Mouse (Mus musculus): Measurements from ENCODE around the gene Dmd. TPM values are rescaled to one million over a fixed set of nuclear protein-coding genes. Genes with fewer than 3 reads are reported as not detected.
A peak's percentile ranks its signal among the peaks of the same experiment; 100 is the strongest.

Dmd gene
- 25.5 and 29.4 TPM in 2 replicates for polyA plus RNA-seq (2015; fragmentation: Nextera tagmentation; extraction: Ambion mirVana)

DNA sequence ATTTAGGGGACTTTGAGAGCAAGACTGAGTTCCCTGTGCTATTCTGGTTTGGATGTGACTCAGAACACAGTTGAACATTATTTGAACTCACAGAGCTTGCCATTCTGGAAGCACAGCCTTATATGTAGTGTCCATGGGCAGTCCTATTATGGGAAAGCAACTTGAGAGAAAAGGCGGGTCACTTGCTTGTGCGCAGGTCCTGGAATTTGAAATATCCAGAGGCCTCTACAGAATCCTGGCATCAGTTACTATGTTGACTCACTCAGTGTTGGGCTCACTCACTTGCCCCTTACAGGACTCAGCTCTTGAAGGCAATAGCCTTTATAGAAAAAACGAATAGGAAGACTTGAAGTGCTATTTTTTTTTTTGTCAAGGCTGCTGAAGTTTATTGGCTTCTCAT, at the start of gene Dmd:
Gene Dmd, plus strand, starts transcription at position 241 of the 400 bp plus-strand sequence.
- no peaks in the 10 kb centered on the region for H3K4me1 ChIP-seq
- no peak within 1 kb of the TSS for H3K27ac ChIP-seq
- WGBS, result 79% methylated on average over 3 of the region's 3 CpGs
- H3K4me3 ChIP-seq, result no peak within 1 kb of the TSS
- no peak for ATAC-seq (replicated peaks)
- H3K9me3 ChIP-seq, result no peaks in the 10 kb centered on the region
- no peaks in the 10 kb centered on the region for H3K27me3 ChIP-seq (replicated peaks)
- no peaks in the 10 kb centered on the region for H3K36me3 ChIP-seq (replicated peaks)
- no peak within 1 kb of the TSS for H3K9ac ChIP-seq
- H3K4me2 ChIP-seq, result no peak within 1 kb of the TSS

DNA sequence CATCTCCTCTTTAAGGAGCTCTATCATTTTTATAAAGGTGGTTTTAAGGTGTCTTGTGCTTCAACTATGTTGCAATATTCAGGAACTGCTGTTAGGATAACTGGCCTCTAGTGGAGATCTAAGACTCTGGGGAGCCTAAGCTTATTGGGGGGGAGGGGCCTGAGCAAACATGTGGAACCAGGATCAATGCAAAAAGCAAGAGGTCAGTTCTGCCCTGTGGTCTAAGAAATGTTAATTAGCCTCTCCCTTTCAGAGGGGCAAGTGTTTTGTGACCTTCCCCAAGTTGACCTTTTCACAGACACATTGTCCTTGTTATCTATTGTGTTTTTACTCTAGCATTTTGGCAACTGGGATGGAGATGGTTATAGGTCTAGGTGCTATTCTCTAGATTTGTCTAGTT, 47.2 kb upstream of the Dmd start:
- no peak for ATAC-seq (replicated peaks)
- Histone ChIP-seq H3K4me1 (no peaks in the 10 kb centered on the region), H3K36me3 (replicated peaks) (no peaks in the 10 kb centered on the region), H3K27ac (no peak overlapping the region), H3K4me3 (no peak overlapping the region), H3K9ac (no peak overlapping the region), H3K4me2 (no peak overlapping the region), H3K27me3 (replicated peaks) (no peaks in the 10 kb centered on the region), H3K9me3 (no peaks in the 10 kb centered on the region)

DNA sequence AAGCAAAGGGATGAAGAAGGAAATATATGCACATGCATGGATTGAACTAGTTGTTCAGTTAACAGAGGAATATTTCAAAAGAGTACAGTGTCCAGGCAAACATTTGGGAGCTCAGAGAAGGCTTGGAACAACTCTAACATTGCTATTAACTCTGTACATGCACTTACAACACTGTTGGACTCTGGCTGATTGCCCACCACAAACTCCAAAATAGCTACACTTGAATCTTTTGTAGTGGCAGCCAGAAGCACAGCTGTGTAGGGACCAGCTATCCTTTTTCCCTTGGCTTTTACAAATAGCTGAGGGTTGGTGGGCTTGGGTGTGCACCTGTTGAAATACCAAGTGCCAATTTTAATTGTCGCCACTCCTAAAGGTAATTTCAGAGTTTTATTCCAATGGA, 39.0 kb downstream of the Dmd start:
- Histone ChIP-seq H3K4me1 (no peaks in the 10 kb centered on the region), H3K27me3 (replicated peaks) (no peaks in the 10 kb centered on the region), H3K4me2 (no peak overlapping the region), H3K27ac (no peak overlapping the region), H3K4me3 (no peak overlapping the region), H3K36me3 (replicated peaks) (no peaks in the 10 kb centered on the region), H3K9ac (no peak overlapping the region), H3K9me3 (no peaks in the 10 kb centered on the region)
- 91% methylated on average over 1 of the region's 1 CpGs for WGBS
- ATAC-seq (replicated peaks), result no peak

GRCm38 (mm10) chrX:83050190-83050589, 101.5 kb downstream of the Dmd start:
- WGBS, result 38% methylated on average over 1 of the region's 1 CpGs

DNA sequence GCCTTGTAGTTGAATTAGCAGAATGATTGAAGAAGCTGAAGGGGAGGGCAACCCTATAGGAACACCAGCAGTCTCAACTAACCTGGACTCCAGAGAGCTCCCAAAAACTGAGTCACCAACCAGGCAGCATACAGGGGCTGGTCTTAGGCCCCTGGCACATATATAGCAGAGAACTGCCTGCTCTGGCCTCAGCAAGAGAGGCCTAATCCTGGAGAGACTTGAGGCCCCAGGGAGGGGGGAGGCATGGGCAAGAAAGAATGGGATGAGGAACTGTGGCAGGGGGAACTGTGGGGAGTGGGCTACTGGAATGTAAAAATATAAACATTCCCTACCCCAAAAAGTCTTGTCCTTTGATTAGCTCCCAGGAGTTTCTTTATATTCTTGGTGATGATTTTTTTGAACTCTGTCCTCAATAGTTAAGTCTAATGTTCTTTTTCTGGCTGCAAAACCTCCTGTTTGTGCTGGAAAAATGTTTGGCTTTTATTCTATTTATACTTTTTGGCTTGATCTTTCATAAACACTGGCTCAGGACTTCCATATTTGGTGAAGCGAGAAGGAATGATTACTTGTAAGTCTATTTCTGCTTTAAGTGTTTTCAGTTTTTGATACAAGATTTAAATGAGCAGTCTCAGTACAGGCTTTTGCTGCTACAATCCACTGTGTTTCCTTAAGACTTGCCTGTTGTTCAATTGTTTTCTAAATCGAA, 167.7 kb downstream of the Dmd start:
- no peak overlapping the region for H3K9ac ChIP-seq
- H3K4me2 ChIP-seq, result no peak overlapping the region
- no peaks in the 10 kb centered on the region for H3K27me3 ChIP-seq (replicated peaks)
- WGBS, result 64% methylated on average over 2 of the region's 2 CpGs
- no peak for ATAC-seq (replicated peaks)
- no peak overlapping the region for H3K27ac ChIP-seq
- H3K9me3 ChIP-seq, result no peaks in the 10 kb centered on the region
- H3K4me3 ChIP-seq, result no peak overlapping the region
- H3K4me1 ChIP-seq, result no peaks in the 10 kb centered on the region
- H3K36me3 ChIP-seq (replicated peaks), result no peaks in the 10 kb centered on the region

More at GRCm38 (mm10) chrX:83050190-83050589, 101.5 kb downstream of the Dmd start:
- Histone ChIP-seq H3K4me2 (no peak overlapping the region), H3K9me3 (no peaks in the 10 kb centered on the region), H3K4me3 (no peak overlapping the region), H3K9ac (no peak overlapping the region), H3K27me3 (replicated peaks) (no peaks in the 10 kb centered on the region), H3K4me1 (no peaks in the 10 kb centered on the region), H3K36me3 (replicated peaks) (no peaks in the 10 kb centered on the region), H3K27ac (no peak overlapping the region)
- no peak for ATAC-seq (replicated peaks)

DNA sequence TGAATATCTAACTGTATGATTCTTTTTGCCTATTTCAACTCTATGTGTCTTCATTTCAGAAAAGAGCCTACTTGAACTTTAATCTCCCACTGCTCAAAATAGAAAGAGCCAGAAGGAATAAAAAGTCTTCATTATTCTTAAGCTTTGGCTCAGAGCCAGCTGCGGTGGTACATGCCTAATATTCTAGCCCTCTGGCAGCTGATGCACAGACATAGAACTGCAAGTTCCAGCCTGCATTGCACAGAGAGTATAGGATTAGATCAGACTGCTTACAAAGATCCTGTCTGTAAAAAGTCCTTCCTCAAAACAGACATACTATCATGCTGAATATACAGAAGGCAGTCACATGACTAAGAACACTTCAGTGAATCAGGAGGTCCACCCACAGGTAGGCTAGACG, 168.5 kb downstream of the Dmd start:
- no peaks in the 10 kb centered on the region for H3K36me3 ChIP-seq (replicated peaks)
- H3K27ac ChIP-seq, result no peak overlapping the region
- WGBS, result 57% methylated on average over 2 of the region's 2 CpGs
- no peaks in the 10 kb centered on the region for H3K4me1 ChIP-seq
- peak; percentile 66; the same call in 1 of the 2 replicates for ATAC-seq (replicated peaks)
- H3K4me3 ChIP-seq, result no peak overlapping the region
- H3K27me3 ChIP-seq (replicated peaks), result no peaks in the 10 kb centered on the region
- no peak overlapping the region for H3K9ac ChIP-seq
- H3K4me2 ChIP-seq, result no peak overlapping the region
- H3K9me3 ChIP-seq, result no peaks in the 10 kb centered on the region

DNA sequence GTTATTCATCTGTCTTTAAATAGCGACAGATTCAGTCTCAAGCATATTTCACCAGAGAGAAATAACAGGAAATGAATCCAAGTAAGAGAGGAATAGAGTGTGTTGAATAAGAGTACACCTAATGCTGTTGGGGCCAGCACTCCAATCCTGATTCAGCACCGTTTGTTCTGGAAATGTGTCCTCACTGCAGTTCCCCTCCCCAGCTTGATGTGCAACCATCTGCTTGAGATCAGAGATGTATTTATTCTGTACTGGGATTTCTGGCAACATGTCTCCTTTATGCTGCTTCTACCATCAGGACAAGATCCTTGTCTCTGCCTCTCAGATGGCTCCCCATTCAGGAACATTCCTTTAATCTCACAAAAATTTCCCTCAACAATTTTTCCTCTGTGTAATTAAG, 271.9 kb downstream of the Dmd start:
- Histone ChIP-seq H3K4me2 (no peak overlapping the region), H3K9ac (no peak overlapping the region), H3K4me1 (no peaks in the 10 kb centered on the region), H3K27me3 (replicated peaks) (no peaks in the 10 kb centered on the region), H3K27ac (no peak overlapping the region), H3K36me3 (replicated peaks) (no peaks in the 10 kb centered on the region), H3K4me3 (no peak overlapping the region), H3K9me3 (no peaks in the 10 kb centered on the region)
- ATAC-seq (replicated peaks), result no peak
- 66% methylated on average over 2 of the region's 2 CpGs for WGBS

GRCm38 (mm10) chrX:83221050-83221449, 272.4 kb downstream of the Dmd start:
- Histone ChIP-seq H3K4me2 (no peak overlapping the region), H3K9ac (no peak overlapping the region), H3K4me3 (no peak overlapping the region), H3K9me3 (no peaks in the 10 kb centered on the region), H3K27ac (no peak overlapping the region), H3K27me3 (replicated peaks) (no peaks in the 10 kb centered on the region), H3K4me1 (no peaks in the 10 kb centered on the region), H3K36me3 (replicated peaks) (no peaks in the 10 kb centered on the region)
- no peak for ATAC-seq (replicated peaks)
- 16% methylated on average over 1 of the region's 1 CpGs for WGBS

DNA sequence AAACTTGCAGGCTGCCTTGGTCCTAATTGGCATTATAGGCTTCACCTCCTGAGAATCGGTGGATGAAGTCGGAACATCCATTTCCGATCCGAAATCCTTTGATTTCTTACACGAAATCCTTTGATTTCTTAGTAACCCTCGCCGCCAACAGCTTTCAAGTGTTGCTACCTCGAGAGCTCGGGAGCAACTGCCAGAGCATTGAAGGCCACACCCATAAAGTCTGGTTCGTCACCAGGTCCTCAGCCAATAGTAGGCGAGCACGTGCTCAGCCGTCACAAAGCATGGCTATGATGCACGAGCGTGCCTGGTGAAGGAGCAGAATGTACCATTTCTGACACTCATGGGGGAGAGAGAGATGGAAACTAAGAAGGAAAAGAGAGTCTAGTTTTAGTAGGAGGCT, 538.9 kb downstream of the Dmd start, which contains the start of gene Tsga8:
Gene Tsga8, minus strand, starts transcription at position 327 of the 400 bp plus-strand sequence.
- no peak within 1 kb of the TSS for H3K4me3 ChIP-seq
- H3K4me1 ChIP-seq, result no peaks in the 10 kb centered on the region
- H3K4me2 ChIP-seq, result no peak within 1 kb of the TSS
- H3K9me3 ChIP-seq, result no peaks in the 10 kb centered on the region
- H3K27ac ChIP-seq, result no peak within 1 kb of the TSS
- 95% methylated on average over 15 of the region's 15 CpGs for WGBS
- ATAC-seq (replicated peaks), result no peak
- no peak within 1 kb of the TSS for H3K9ac ChIP-seq
- H3K36me3 ChIP-seq (replicated peaks), result no peaks in the 10 kb centered on the region
- no peaks in the 10 kb centered on the region for H3K27me3 ChIP-seq (replicated peaks)

- Histone ChIP-seq H3K27me3 (replicated peaks) (no peaks in the 10 kb centered on the region), H3K4me2 (no peak overlapping the region), H3K9ac (no peak overlapping the region), H3K36me3 (replicated peaks) (no peaks in the 10 kb centered on the region), H3K27ac (no peak overlapping the region), H3K4me3 (no peak overlapping the region), H3K9me3 (no peaks in the 10 kb centered on the region), H3K4me1 (no peaks in the 10 kb centered on the region)
- ATAC-seq (replicated peaks), result no peak
- WGBS, result 74% methylated on average over 1 of the region's 1 CpGs
These were observed 726.3 kb downstream of the Dmd start for GRCm38 (mm10) chrX:83674998-83675397.

DNA sequence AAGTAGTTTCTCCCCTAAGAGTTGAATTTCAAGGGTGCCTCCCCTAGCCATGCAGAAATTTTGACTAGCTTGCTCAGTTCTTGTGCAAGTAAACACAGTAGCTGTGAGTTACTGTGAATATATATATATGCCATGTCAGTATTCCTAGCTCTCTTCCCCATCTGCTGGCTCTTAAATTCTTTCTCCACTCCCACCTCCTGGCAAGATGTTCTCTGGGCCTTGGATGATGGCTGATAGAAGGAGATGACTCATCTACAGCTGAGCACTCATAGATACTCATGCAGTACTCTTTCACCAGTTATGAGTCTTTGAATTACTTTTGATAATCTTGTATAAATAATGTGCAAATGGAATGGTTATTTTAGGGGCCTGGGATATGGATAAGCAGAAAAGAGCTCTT, 737.9 kb downstream of the Dmd start:
- H3K4me2 ChIP-seq, result no peak overlapping the region
- H3K4me3 ChIP-seq, result no peak overlapping the region
- H3K4me1 ChIP-seq, result no peaks in the 10 kb centered on the region
- no peaks in the 10 kb centered on the region for H3K36me3 ChIP-seq (replicated peaks)
- ATAC-seq (replicated peaks), result no peak
- no peaks in the 10 kb centered on the region for H3K27me3 ChIP-seq (replicated peaks)
- no peaks in the 10 kb centered on the region for H3K9me3 ChIP-seq
- H3K9ac ChIP-seq, result no peak overlapping the region
- H3K27ac ChIP-seq, result no peak overlapping the region

DNA sequence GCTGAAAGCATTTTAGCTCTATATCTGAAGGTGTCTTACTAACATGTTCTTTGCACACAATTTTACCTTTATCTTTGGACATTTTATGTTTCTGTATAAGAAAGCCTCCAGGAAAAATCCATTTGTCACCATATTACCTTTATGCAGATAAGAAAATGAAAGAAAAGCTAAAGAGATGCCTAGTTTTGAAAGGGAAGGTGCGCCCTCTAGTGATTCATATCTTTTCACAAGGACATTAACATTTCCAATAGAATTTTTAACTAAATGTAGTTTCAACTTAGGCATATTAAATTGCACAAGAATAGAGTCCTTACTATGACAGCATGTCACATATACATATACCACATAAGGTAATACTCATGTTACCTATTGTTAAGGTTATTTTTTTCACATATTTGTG, 791.9 kb downstream of the Dmd start:
- no peak for ATAC-seq (replicated peaks)
- Histone ChIP-seq H3K9ac (no peak overlapping the region), H3K4me3 (no peak overlapping the region), H3K27ac (no peak overlapping the region), H3K27me3 (replicated peaks) (no peaks in the 10 kb centered on the region), H3K4me2 (no peak overlapping the region), H3K9me3 (no peaks in the 10 kb centered on the region), H3K36me3 (replicated peaks) (no peaks in the 10 kb centered on the region), H3K4me1 (no peaks in the 10 kb centered on the region)
- WGBS, result 16% methylated on average over 1 of the region's 1 CpGs

- Histone ChIP-seq H3K36me3 (replicated peaks) (no peaks in the 10 kb centered on the region), H3K9ac (no peak overlapping the region), H3K4me1 (no peaks in the 10 kb centered on the region), H3K27me3 (replicated peaks) (no peaks in the 10 kb centered on the region), H3K27ac (no peak overlapping the region), H3K4me2 (no peak overlapping the region), H3K4me3 (no peak overlapping the region), H3K9me3 (no peaks in the 10 kb centered on the region)
- 31% methylated on average over 4 of the region's 4 CpGs for WGBS
- no peak; the same call in 1 of the 2 replicates for ATAC-seq (replicated peaks)
These were observed 797.8 kb downstream of the Dmd start for GRCm38 (mm10) chrX:83746301-83747008.
